Mouse (Mus musculus) olfactory bulb, adult 2 months (tissue): ENCODE measurements around the gene Dpp6.

Experiments used
- CTCF ChIP-seq: fragments of 200-500 bp; IDR thresholded peaks from 2 replicates; pipeline ENCODE4 v1.5.1; 2012; ENCODE audit warnings: low read depth, mild to moderate bottlenecking, low read length, moderate library complexity; ENCODE audit not compliant: insufficient read depth
- POLR2A ChIP-seq: fragments of 200-500 bp; IDR thresholded peaks from 2 replicates; pipeline ENCODE4 v1.6.1; 2012; ENCODE audit warnings: mild to moderate bottlenecking, low read depth, low read length, moderate library complexity; ENCODE audit not compliant: insufficient read depth

- TF ChIP-seq POLR2A (no peak), CTCF (no peak)
Measured at GRCm38 (mm10) chr5:27408854-27409253, 591.9 kb downstream of the Dpp6 start.
